Mouse (Mus musculus) embryo, embryonic 11 days (tissue): ENCODE measurements around the gene Rbm11.

Experiments used
- DNase-seq: peaks from one replicate; pipeline ENCODE4 v3.0.0-alpha.2; 2015

Rbm11 gene

DNA sequence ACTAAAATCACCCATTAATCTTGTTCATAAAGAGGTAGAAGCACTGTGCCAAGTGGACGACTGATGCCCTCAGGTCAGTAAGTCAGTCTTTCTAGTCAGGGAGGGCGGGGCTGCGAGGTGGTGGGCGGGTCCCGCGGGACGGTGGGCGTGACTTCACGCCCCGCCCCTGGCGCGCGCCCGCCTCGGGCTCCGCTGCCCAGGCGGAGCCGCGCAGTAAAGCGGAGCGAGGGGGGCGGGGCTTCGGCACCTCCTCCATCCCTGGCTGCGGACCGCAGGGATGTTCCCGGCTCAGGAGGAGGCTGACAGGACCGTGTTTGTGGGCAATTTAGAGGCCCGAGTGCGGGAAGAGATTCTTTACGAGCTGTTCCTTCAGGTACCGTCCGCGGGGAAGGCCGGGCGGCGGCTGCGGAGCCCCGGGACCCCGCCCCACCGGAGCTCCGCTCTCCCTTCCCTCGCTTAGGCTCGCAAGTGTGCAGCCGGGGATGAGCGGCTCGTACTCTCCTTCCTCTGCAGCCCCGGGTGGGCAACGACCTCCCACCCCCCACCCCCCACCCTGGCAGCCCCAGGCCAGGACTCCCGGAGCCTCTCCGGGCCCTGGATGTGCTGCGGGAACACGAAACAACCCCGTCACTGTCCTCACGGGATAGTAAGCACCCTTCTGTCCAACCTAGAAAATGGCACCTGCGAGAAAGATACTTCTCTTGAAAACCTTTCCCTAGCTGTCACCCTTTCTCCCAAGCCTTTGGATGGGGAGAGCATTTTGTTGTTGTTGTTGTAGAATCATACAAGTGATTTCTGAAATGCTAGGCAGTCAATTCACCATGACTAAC lies at the start of gene Rbm11:
Rbm11 (plus strand) TSS at position 174 of the 830 bp plus-strand sequence.
- peak; percentile 93 for DNase-seq

DNA sequence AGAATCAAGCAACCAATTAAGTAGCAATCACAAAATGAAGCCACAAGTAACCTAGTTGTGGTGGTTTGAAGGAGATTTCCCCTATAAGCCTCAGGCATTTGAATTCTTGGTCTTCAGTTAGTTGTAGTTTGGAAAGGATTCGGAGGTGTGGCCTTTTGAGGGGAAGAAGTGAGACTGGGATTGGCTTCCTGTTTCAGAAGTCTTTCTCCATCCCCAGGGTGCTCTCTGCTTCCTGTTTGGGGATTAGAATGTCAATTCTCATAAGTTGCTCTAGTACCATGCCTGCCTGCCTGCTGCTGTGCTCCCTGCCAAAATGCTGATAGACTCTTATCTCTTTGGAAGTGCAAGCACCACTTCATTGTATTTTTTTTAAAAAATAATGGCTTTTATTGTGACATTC lies 47.3 kb upstream of the Rbm11 start:
- no peak for DNase-seq

DNA sequence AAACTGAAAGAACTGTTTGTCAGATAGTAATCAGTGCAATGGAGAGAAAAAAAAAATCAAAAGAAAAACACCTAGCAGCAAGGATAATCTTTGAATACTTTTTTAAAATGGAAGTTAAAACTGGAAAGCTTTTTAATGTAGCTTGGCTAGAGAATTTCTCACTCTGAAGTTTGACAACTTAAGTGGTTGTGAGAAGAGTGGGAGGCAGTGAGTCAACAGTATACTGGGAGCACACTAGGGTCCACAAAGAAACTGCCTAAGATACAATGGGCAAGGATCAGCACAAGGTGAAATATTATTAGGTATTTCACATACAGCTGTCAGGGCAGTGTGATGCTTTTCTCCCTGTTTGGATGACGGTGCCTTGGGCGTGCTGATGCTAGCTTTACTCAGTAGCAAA lies 29.7 kb upstream of the Rbm11 start:
- no peak for DNase-seq

DNA sequence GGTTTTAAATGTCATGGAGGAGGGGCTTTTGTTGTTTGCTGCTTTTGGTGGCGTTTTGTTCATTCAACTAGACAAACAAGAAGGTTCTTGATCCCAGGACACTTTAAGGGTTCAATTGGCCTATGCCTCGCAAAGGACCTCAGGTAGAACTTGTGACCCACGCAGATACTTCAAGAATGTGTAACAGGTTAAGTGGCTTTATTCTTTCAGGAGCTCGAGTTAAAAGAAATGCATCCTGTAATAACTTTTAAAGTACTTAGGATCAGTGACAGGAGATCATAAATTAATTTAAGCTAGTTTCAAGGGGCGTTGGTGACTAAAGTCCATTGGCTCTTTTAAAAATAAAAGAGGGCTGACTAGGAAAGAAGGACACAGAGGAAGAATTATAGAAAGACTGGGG lies 10.4 kb upstream of the Rbm11 start:
- DNase-seq: no peak

- no peak for DNase-seq
Observed at GRCm38 (mm10) chr16:75585961-75586360, 6.7 kb upstream of the Rbm11 start, which contains the start of gene Lipi. TSS of gene Lipi (minus strand) at chr16:75586061.

- no peak for DNase-seq
Observed at GRCm38 (mm10) chr16:75586466-75586865, 6.2 kb upstream of the Rbm11 start.

DNA sequence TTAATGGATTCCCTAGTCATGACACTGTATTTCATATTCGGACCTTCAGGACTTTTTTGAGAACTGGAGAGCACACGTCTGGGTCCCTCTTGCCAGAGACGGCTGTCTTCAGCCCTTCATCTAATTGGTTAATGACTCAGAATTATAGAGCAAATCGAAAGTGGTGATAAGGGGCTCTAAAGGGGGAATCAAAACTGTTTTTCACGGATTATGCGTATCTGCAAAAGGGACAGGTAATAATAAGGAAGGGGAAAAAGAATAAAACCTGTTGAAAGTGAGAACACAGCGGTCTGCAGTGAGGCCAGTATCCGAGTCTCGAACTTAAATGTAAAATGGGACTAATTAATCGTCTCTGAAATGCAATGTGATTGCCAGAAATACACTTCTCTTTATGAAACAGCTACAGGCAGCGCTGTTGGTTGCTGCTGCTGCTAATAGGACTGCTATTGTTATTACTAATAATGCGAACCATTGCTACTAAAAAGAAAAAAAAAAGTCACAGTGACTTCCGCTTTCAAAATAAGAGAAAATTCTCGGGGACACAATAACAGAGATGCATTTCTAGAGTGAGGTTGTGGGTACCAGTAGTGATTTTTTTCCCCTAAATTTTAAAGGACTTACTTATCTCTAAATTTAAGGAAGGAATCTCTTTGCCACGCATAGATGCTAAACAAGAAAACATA lies 998 bp downstream of the Rbm11 start:
- DNase-seq: no peak

GRCm38 (mm10) chr16:75606415-75606814 lies 13.8 kb downstream of the Rbm11 start:
- no peak for DNase-seq

DNA sequence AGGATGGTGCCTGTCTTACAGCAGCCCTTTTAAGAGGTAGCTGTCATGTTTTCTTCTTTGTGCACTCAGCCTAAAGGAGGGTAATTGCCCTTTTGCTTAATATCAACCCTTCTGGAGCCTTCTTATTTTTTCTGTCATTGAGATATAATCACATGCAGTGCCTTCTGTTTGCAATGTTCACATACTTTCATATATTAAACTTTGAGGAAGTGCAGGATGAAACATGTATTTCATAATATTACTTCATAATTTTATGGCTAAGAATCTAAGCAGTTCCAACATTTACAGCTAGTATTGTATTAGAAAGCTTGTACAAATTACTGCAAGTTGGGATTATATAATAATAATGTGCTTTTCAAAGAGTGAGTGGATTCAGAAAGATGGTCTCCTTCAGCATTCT lies 19.9 kb downstream of the Rbm11 start:
- no peak for DNase-seq

DNA sequence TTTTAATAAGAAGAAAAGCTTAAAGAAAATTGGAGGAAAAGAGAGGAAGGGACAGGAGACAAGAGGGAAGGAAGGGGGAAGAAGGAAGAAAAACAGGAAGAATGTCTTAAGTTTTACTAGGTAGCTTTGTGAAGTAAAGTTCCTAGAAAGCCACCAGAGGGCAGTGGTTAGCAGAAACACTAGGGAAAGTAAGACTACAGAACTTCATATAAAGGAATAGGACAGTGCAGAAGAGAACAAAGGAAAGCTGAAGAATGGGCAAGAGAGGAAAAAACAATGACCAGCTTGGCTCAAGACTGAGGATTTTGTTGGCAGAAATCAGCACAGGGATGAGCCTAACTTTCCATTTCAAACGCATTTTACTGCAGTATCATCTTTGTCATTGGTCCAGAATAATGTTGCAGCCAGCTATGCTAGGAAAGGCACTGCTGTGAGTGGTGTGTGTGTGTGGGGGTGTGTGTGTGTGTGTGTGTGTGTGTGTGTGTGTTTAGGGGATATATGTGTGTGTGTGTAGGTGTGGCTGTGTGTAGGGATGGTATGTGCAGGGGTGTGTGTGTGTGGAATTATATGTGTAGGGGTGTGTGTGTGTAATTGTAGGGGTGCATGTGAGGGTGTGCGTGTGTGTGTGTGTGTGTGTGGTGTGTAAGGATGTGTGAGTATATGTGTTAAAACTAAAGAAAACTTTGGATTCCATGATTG lies 25.2 kb downstream of the Rbm11 start:
- peak; percentile 64 for DNase-seq

DNA sequence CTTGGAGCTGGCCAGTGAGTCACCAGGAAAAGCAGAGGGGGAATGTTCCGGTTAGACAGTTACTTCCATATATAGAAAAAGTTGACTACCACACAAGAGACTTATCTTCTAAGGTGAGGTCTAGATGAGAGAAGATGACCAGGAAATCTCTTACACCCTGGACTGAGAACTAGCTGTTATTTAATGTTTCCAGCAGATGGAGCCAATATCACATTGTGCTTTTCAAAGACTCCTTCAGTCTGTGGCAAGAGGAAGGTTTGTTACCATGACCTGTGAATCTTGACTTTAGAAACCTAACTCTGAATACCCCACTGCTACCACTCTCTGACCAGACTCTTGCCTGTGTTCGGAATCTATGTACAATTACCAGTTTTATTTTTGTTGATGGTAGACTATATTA lies 35.2 kb downstream of the Rbm11 start:
- peak; percentile 5 for DNase-seq
